Mouse (Mus musculus) ES-Bruce4 (cell line): ENCODE data around the gene Map2k5. TPM values are rescaled to one million over a fixed set of nuclear protein-coding genes. Genes with fewer than 3 reads are reported as not detected.

Experiments
- H3K27ac ChIP-seq: 2 replicates; pipeline ENCODE4 v1.5.1; 2012; ENCODE audit warnings: low read length, inconsistent platforms; ENCODE audit not compliant: insufficient read depth
- H3K27me3 ChIP-seq: 2 replicates; pipeline ENCODE4 v1.6.1; 2012; ENCODE audit warnings: mild to moderate bottlenecking, low read length, inconsistent platforms; ENCODE audit not compliant: control insufficient read depth, poor library complexity, insufficient read depth, severe bottlenecking
- H3K36me3 ChIP-seq: 2 replicates; pipeline ENCODE4 v1.6.1; 2012; ENCODE audit warnings: inconsistent platforms, mild to moderate bottlenecking, low read length, moderate library complexity; ENCODE audit not compliant: control insufficient read depth, poor library complexity, insufficient read depth, severe bottlenecking
- H3K4me1 ChIP-seq: one replicate; pipeline ENCODE4 v1.8.1; 2011; ENCODE audit warnings: low read length; ENCODE audit not compliant: control insufficient read depth, insufficient read depth
- H3K4me3 ChIP-seq: 2 replicates; pipeline ENCODE4 v1.5.1; 2011; ENCODE audit warnings: low read depth, mild to moderate bottlenecking, low read length
- H3K9ac ChIP-seq: 2 replicates; pipeline ENCODE4 v1.6.1; 2012; ENCODE audit warnings: low read depth, mild to moderate bottlenecking, inconsistent platforms; ENCODE audit not compliant: poor library complexity, severe bottlenecking
- H3K9me3 ChIP-seq: replicated peaks from 2 replicates; pipeline ENCODE4 v1.6.1; 2012; ENCODE audit warnings: mild to moderate bottlenecking, low read length, inconsistent platforms; ENCODE audit not compliant: control insufficient read depth, poor library complexity, insufficient read depth, severe bottlenecking
- CTCF ChIP-seq: IDR thresholded peaks from one replicate; pipeline ENCODE4 v1.8.1; 2011; ENCODE audit warnings: low read depth, low read length
- EP300 ChIP-seq: IDR thresholded peaks from 2 replicates; pipeline ENCODE4 v1.6.1; 2011; ENCODE audit warnings: low read depth, low read length; ENCODE audit not compliant: insufficient read depth
- POLR2A ChIP-seq: IDR thresholded peaks from one replicate; pipeline ENCODE4 v1.8.1; 2011; ENCODE audit warnings: low read length; ENCODE audit not compliant: insufficient read depth
- polyA plus RNA-seq: library from polyadenylated mRNA; stranded (reverse); fragments of >200 nt; gene quantifications from 2 replicates; pipeline ENCODE4 v1.2.4, GENCODE M21; 2011; ENCODE audit warnings: low read depth; ENCODE audit not compliant: missing spikeins, insufficient read depth, insufficient read length

Gene Map2k5
- polyA plus RNA-seq, 1 experiment, result 27.8 TPM

DNA sequence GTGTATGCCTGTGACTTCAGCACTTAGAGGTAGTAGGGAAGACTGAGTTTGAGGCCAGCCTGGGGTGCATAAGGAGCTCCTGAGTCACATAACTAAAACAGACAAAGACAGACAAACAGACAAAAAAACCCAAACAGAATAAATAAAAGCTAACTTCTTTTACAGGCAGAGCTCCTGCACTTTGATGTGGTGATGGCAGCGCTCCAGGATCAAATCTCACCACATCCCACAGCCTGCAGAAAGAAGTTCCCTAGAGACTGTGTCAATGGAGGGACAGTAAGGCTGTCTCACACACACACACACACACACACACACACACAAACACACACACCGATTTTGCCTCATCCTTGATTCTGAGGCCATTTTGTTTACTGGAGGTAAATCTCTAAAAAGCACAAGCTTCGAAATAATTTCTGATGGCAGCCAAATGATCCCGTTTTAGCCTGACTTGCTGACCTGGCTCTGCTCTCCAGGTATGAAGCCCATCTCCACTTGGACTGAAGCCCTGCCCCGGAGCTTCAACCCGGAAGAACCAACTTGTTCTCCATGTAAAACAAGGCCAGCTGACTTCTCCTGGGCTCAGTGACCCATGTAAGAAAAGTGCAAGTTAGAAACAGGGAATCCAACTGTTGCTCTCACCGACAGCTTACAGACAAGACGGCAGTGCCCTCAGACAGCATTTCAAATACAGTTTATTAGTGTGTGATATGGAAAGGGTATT, 203.5 kb downstream of the Map2k5 start:
- Histone ChIP-seq H3K9me3 (no peaks in the 10 kb centered on the region), H3K27me3 (no peaks in the 10 kb centered on the region)
- no peak for TF ChIP-seq POLR2A
- TF ChIP-seq CTCF, result no peak
- no peak for TF ChIP-seq EP300

DNA sequence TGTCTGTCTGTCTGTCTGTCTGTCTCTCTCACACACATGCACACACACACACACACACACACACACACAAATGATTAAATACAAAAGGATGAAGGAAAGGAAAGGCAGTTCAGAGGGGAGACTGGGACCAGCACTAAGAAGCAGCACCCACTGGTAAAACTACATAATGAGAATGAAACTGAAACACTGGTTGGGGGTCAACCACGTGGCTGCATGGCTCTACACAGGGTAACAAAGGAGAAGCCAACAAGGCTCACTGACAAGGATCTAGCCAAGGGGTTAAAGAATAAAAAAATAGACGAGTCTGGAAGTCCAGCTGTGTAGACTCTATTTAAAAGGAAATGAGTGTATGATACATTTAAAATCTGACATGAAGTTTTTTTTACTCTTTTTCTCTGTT, 205.8 kb downstream of the Map2k5 start:
- H3K9me3 ChIP-seq, result no peaks in the 10 kb centered on the region
- no peaks in the 10 kb centered on the region for H3K36me3 ChIP-seq
- no peak overlapping the region for H3K4me3 ChIP-seq
- no peak overlapping the region for H3K27ac ChIP-seq
- no peaks in the 10 kb centered on the region for H3K27me3 ChIP-seq
- no peak overlapping the region for H3K9ac ChIP-seq
- H3K4me1 ChIP-seq, result no peaks in the 10 kb centered on the region
- TF ChIP-seq POLR2A, result no peak
- no peak for TF ChIP-seq EP300
- no peak for TF ChIP-seq CTCF

More for the DNA sequence above, 203.5 kb downstream of the Map2k5 start:
- H3K36me3 ChIP-seq, result no peaks in the 10 kb centered on the region
- H3K9ac ChIP-seq, result no peak overlapping the region
- no peak overlapping the region for H3K27ac ChIP-seq
- H3K4me3 ChIP-seq, result no peak overlapping the region
- no peaks in the 10 kb centered on the region for H3K4me1 ChIP-seq

DNA sequence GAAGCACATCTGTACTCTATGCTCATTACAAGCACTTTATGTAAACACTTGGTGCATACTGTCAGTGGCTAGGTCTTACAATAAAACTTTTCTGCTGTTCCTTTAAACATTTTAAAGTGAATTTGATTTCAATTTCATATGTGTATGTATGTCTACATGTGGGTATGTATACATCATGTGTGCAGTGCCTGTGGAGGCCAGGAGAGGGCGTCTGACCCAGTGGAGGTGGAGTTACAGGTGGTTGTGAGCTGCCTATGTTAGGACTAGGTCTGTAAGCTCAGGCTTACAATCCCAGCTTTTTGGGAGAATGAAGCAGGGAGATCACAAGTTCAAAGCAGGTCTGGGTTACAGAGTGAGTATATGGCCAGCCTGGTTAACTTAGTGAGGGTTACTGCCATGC, 208.6 kb downstream of the Map2k5 start:
- H3K9me3 ChIP-seq, result no peaks in the 10 kb centered on the region
- H3K4me3 ChIP-seq, result no peak overlapping the region
- no peaks in the 10 kb centered on the region for H3K27me3 ChIP-seq
- no peak overlapping the region for H3K9ac ChIP-seq
- H3K27ac ChIP-seq, result no peak overlapping the region
- H3K4me1 ChIP-seq, result no peaks in the 10 kb centered on the region
- no peaks in the 10 kb centered on the region for H3K36me3 ChIP-seq
- peak; percentile 26 for TF ChIP-seq CTCF
- no peak for TF ChIP-seq POLR2A

DNA sequence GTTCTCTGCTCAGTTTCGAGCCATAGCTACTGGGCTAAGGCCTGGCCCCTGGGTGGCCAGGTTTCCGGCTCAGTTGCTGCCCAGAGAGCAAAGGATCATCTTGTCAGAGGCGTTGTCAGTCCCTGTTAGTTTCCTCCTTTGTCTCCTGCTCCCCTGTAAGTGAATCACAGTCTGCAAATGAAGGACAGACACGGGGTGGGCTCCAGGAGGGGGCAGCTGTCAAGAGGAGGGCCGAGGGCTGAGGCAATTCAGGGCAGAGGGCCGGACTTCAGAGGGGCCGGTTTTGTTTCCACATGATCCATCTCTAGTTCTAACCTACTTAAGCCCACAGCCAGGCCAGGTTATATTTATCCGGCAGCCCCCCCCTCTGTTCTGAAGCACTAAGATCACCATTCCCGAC, 212.6 kb downstream of the Map2k5 start:
- no peak overlapping the region for H3K27ac ChIP-seq
- no peak overlapping the region for H3K4me3 ChIP-seq
- no peaks in the 10 kb centered on the region for H3K27me3 ChIP-seq
- H3K9me3 ChIP-seq, result no peaks in the 10 kb centered on the region
- no peaks in the 10 kb centered on the region for H3K36me3 ChIP-seq
- no peak overlapping the region for H3K9ac ChIP-seq
- H3K4me1 ChIP-seq, result no peaks in the 10 kb centered on the region
- TF ChIP-seq POLR2A (no peak), CTCF (no peak), EP300 (no peak)

DNA sequence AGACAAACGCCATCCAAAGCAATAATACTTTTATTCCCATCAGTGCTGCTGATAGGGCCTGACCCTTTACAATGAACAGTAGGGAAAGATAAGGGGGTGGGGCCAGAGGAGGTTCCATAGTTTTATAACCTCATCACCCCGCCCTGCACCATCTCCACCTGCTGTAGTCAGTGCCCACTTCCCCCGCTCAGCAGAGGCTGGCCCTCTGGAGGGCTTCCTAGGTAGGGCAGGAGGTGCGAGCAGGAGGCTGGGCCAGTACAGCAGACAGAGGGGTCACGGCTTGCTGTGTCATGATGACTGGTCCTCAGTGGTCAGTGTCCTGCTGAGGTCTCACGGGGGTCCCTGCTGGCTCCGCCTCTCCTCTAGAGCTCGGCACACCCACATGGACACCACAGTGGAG, 213.9 kb downstream of the Map2k5 start:
- H3K27me3 ChIP-seq, result no peaks in the 10 kb centered on the region
- no peaks in the 10 kb centered on the region for H3K4me1 ChIP-seq
- H3K27ac ChIP-seq, result no peak overlapping the region
- TF ChIP-seq CTCF (no peak), EP300 (no peak), POLR2A (no peak)
- H3K9ac ChIP-seq, result no peak overlapping the region
- no peak overlapping the region for H3K4me3 ChIP-seq
- no peaks in the 10 kb centered on the region for H3K9me3 ChIP-seq
- H3K36me3 ChIP-seq, result no peaks in the 10 kb centered on the region

DNA sequence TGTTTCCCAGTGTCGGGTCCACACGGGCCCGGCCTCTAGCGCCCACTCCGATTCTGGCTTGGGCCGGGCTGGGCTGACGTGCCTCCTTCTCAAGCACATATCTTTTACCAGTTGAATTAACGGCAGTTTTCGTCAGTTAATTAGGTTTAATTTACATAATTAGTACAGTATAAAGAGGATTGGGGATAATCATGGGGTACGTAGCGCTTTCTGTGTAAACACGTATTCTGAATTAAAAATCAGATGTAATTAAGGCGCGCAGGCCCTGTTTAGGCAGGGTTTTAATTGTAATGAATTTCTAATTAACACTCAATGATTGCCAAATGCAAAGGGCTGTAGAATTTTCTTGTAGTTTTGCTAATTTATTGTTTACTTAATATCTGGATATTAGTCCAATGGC, 225.8 kb downstream of the Map2k5 start:
- TF ChIP-seq EP300 (no peak), POLR2A (no peak), CTCF (no peak)
- Histone ChIP-seq H3K9ac (no peak overlapping the region), H3K4me1 (no peaks in the 10 kb centered on the region)

More for the DNA sequence above, 225.8 kb downstream of the Map2k5 start:
- no peak overlapping the region for H3K27ac ChIP-seq
- H3K36me3 ChIP-seq, result no peaks in the 10 kb centered on the region
- no peak overlapping the region for H3K4me3 ChIP-seq
- peaks cover 35% of the 10 kb centered on the region for H3K27me3 ChIP-seq
- no peaks in the 10 kb centered on the region for H3K9me3 ChIP-seq
